28 mouse cellular contexts compared by ENCODE assay signal in the genomic region with DNA sequence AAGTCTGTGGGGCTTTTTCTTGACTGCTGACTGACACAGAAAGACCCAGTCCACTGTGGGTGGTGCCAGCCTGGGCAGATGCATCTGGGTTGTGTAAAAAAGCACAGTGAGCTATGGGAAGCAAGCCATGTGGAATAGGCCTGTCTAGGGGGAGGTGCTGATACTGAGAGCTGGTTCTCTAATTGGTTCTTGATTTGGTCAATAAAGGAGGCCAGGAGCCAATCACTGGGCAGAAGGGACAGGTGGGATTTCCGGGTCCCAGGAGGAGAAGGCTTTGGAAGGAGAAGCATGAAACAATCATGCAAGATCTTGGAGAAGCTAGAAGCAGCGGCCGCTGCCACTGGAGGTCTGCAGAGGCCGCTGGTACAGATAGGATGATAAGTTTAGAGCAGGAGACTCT. TPM values are rescaled to one million over a fixed set of nuclear protein-coding genes. Genes with fewer than 3 reads are reported as not detected.
DNase-seq lines count a peak whose midpoint lies in the region; TF ChIP-seq lines count a peak whose summit lies in the region.
"Had no signal": no experiment of that assay in that cellular context is flagged by ENCODE, and none has a peak within 500 bp of the region (broad histone marks: within the 10 kb centered on the region; RNA-seq: fewer than 3 reads in every experiment).

No protein-coding gene starts in this region.

- H3K36me3 ChIP-seq in ES-Bruce4 (ENCODE audit: control insufficient read depth, insufficient read depth, low read length, poor library complexity, severe bottlenecking), result peaks cover 53% of the 10 kb centered on the region
- H3K36me3 ChIP-seq in ES-E14 (ENCODE audit: control insufficient read depth, insufficient read depth, low read length, poor library complexity, severe bottlenecking), result peaks cover 41% of the 10 kb centered on the region

- no peak for TF ChIP-seq EP300 in ES-Bruce4 (IDR thresholded peaks at IDR 0.05; ENCODE audit: insufficient read depth, low read depth, low read length)

- no peaks in the 10 kb centered on the region for H3K27me3 ChIP-seq in ES-Bruce4 (ENCODE audit: control insufficient read depth, insufficient read depth, low read length, poor library complexity, severe bottlenecking)
- H3K27me3 ChIP-seq: embryonic facial prominence, embryonic 15.5 days; forebrain, embryonic 12.5 days; hindbrain, embryonic 12.5 days; liver, embryonic 13.5 days; midbrain, embryonic 15.5 days; neural tube, embryonic 12.5 days had no signal

- TF ChIP-seq POLR2A in ES-Bruce4 (IDR thresholded peaks at IDR 0.05; ENCODE audit: insufficient read depth, low read length), result no peak

- DNase-seq in retina, postnatal 1 day, result peak; percentile 21
- no peak for DNase-seq in retina, embryonic 14.5 days (ENCODE audit: low spot score)
- no peak for DNase-seq in ES-E14 (ENCODE audit: low read depth, low spot score)
- DNase-seq in naive thymus-derived CD4-positive, alpha-beta T cell, adult 2 months (ENCODE audit: low read depth), result peak; percentile 13
- DNase-seq in left cerebral cortex, adult 2 months (ENCODE audit: extremely low spot score in 1 of 2, low spot score in 2 of 2), result no peak
- no peak for DNase-seq in spleen, postnatal 10 days (ENCODE audit: low spot score in 2 of 2)
- DNase-seq: B cell, adult 2 months; cerebellum, adult 8-10 months; cerebellum, postnatal 25 days; forebrain, postnatal 0 days; gastrocnemius, postnatal 36 days; heart, adult 18-20 months; heart, postnatal 36 days; kidney, adult 8-10 months; kidney, postnatal 4 days; left cerebral cortex, postnatal 4 days; liver, embryonic 13.5 days; lung, adult 18-20 months; lung, postnatal 10 days had no signal

- H3K4me1 ChIP-seq in ES-Bruce4 (ENCODE audit: control insufficient read depth, insufficient read depth, low read length) (peaks cover 2% of the 10 kb centered on the region), ES-E14 (ENCODE audit: control insufficient read depth in 2 of 2, insufficient read depth in 2 of 2, low read length in 2 of 2, poor library complexity in 1 of 2) (peaks cover 0 to 15% of the 10 kb centered on the region in 2 experiments; a peak in 2 of 4 replicates)
- H3K4me1 ChIP-seq: embryonic facial prominence, embryonic 10.5 days; embryonic facial prominence, embryonic 15.5 days; forebrain, embryonic 12.5 days; hindbrain, embryonic 12.5 days; midbrain, embryonic 15.5 days; neural tube, embryonic 12.5 days had no signal

- in situ Hi-C loops in ES-E14 (cut with MboI; ENCODE audit: low sequenced_read_pairs in 2 of 2, unreplicated experiment in 2 of 2), result no loop called here

- TF ChIP-seq CTCF in ES-Bruce4 (IDR thresholded peaks at IDR 0.05; ENCODE audit: low read depth, low read length), result no peak
- no peak for TF ChIP-seq CTCF in left cerebral cortex, adult 2 months (IDR thresholded peaks at IDR 0.05)

- H3K9ac ChIP-seq in ES-Bruce4 (ENCODE audit: low read depth, poor library complexity, severe bottlenecking), result no peak overlapping the region
- peak overlapping the region; percentile 6; the same call in 1 of the 2 replicates for H3K9ac ChIP-seq in ES-E14 (ENCODE audit: insufficient read depth, low read depth, low read length, poor library complexity, severe bottlenecking)
- H3K9ac ChIP-seq: embryonic facial prominence, embryonic 15.5 days; forebrain, embryonic 12.5 days; forebrain, postnatal 0 days; hindbrain, embryonic 12.5 days; liver, embryonic 13.5 days; midbrain, embryonic 15.5 days; neural tube, embryonic 12.5 days had no signal

- H3K4me3 ChIP-seq in ES-Bruce4 (ENCODE audit: low read depth, low read length), result peak overlapping the region; percentile 16; the same call in 1 of the 2 replicates
- H3K4me3 ChIP-seq in ES-E14 (ENCODE audit: insufficient read depth in 1 of 2, low read depth in 1 of 2, low read length in 2 of 2, poor library complexity in 1 of 2, severe bottlenecking in 1 of 2), result peak overlapping the region; percentile 25 to 60
- no peak overlapping the region for H3K4me3 ChIP-seq in left cerebral cortex, adult 2 months
- H3K4me3 ChIP-seq: embryonic facial prominence, embryonic 10.5 days; embryonic facial prominence, embryonic 15.5 days; forebrain, embryonic 12.5 days; hindbrain, embryonic 12.5 days; liver, embryonic 13.5 days; midbrain, embryonic 15.5 days; neural tube, embryonic 12.5 days had no signal

- no peak overlapping the region for H3K27ac ChIP-seq in ES-Bruce4 (ENCODE audit: insufficient read depth, low read length)
- no peak overlapping the region for H3K27ac ChIP-seq in ES-E14 (ENCODE audit: insufficient read depth, low read depth, low read length, poor library complexity, severe bottlenecking)
- no peak overlapping the region for H3K27ac ChIP-seq in left cerebral cortex, adult 2 months
- H3K27ac ChIP-seq: embryonic facial prominence, embryonic 10.5 days; embryonic facial prominence, embryonic 15.5 days; forebrain, embryonic 12.5 days; hindbrain, embryonic 12.5 days; hindbrain, postnatal 0 days; kidney, postnatal 0 days; liver, embryonic 13.5 days; midbrain, embryonic 15.5 days; neural tube, embryonic 12.5 days had no signal

- H3K9me3 ChIP-seq in ES-Bruce4 (replicated peaks; ENCODE audit: control insufficient read depth, insufficient read depth, low read length, poor library complexity, severe bottlenecking) (no peaks in the 10 kb centered on the region), ES-E14 (ENCODE audit: control insufficient read depth, insufficient read depth, low read depth, low read length) (no peaks in the 10 kb centered on the region)
- H3K9me3 ChIP-seq: embryonic facial prominence, embryonic 10.5 days; embryonic facial prominence, embryonic 15.5 days; forebrain, embryonic 12.5 days; hindbrain, embryonic 12.5 days; liver, embryonic 13.5 days; midbrain, embryonic 15.5 days; neural tube, embryonic 12.5 days had no signal

- intact Hi-C loops in left cerebral cortex, adult 2 months (cut with DNase I), result no loop called here

TF ChIP-seq in ES-E14, 5 proteins besides CTCF, POLR2A, EP300 and RAD21:
- TF ChIP-seq CHD2 (IDR thresholded peaks at IDR 0.05; ENCODE audit: low read depth, low read length) (0 out of 2 replicates have a peak, but pooled peaks have one; percentile 52), ZC3H11A (IDR thresholded peaks at IDR 0.05; ENCODE audit: borderline replicate concordance, low read depth, low read length) (no peak)

RNA-seq across cellular contexts. Expression of a gene that starts 27.4 kb away (rescaled TPM):
- 57.6 and 61.0 TPM in 2 replicates for polyA plus RNA-seq in ES-Bruce4 (2011; ENCODE audit: insufficient read depth, insufficient read length, low read depth, missing spikeins)
- total RNA-seq in ES-E14 (2012; rRNA removed), result 73.0 and 73.4 TPM in 2 replicates
- 10 to 100 TPM; 47.7 to 49.1 TPM for total RNA-seq in left cerebral cortex, adult 2 months (2021)

RNA-seq across cellular contexts. Expression of a gene that starts 48.4 kb away (rescaled TPM):
- polyA plus RNA-seq in ES-Bruce4 (2011; ENCODE audit: insufficient read depth, insufficient read length, low read depth, missing spikeins), result 120 and 122 TPM in 2 replicates
- 132 and 141 TPM in 2 replicates for total RNA-seq in ES-E14 (2012; rRNA removed)
- total RNA-seq in left cerebral cortex, adult 2 months (2021), result under 1 TPM; 0.72 to 0.84 TPM
- total RNA-seq: gastrocnemius, postnatal 36 days; heart, adult 18-20 months; heart, postnatal 36 days had no signal

Comparison
In these comparisons a context has a peak if more than half of its experiments do, and no peak if none do; other contexts are left out.
1. DNase-seq: peak in retina, postnatal 1 day (single experiment) and naive thymus-derived CD4-positive, alpha-beta T cell, adult 2 months (single experiment); none in retina, embryonic 14.5 days (single experiment), ES-E14 (single experiment), left cerebral cortex, adult 2 months (0 of 2) and spleen, postnatal 10 days (0 of 2).
2. RNA of a gene that starts 48.4 kb away (total RNA-seq): 132 to 141 TPM in ES-E14; 0.72 to 0.84 TPM in left cerebral cortex, adult 2 months; every median in the first group is over 10 times any median in the second.